Mouse (Mus musculus) testis, adult 2 months (tissue): ENCODE results near the gene Rgs6.

Experiments used
- CTCF ChIP-seq: fragments of 200-500 bp; IDR thresholded peaks from 2 replicates; pipeline ENCODE4 v1.5.1; 2012; ENCODE audit warnings: low read depth, mild to moderate bottlenecking, inconsistent platforms, low read length, moderate library complexity; ENCODE audit not compliant: control insufficient read depth, insufficient read depth, insufficient replicate concordance
- POLR2A ChIP-seq: fragments of 200-500 bp; IDR thresholded peaks from 2 replicates; pipeline ENCODE4 v1.6.1; 2012; ENCODE audit warnings: low read depth, mild to moderate bottlenecking, inconsistent platforms, low read length, moderate library complexity; ENCODE audit not compliant: control insufficient read depth

GRCm38 (mm10) chr12:82961852-82962251 is 373.8 kb downstream of the Rgs6 start:
- TF ChIP-seq CTCF (no peak), POLR2A (no peak)
